14 mouse cellular contexts compared by ENCODE assay signal in the genomic region with DNA sequence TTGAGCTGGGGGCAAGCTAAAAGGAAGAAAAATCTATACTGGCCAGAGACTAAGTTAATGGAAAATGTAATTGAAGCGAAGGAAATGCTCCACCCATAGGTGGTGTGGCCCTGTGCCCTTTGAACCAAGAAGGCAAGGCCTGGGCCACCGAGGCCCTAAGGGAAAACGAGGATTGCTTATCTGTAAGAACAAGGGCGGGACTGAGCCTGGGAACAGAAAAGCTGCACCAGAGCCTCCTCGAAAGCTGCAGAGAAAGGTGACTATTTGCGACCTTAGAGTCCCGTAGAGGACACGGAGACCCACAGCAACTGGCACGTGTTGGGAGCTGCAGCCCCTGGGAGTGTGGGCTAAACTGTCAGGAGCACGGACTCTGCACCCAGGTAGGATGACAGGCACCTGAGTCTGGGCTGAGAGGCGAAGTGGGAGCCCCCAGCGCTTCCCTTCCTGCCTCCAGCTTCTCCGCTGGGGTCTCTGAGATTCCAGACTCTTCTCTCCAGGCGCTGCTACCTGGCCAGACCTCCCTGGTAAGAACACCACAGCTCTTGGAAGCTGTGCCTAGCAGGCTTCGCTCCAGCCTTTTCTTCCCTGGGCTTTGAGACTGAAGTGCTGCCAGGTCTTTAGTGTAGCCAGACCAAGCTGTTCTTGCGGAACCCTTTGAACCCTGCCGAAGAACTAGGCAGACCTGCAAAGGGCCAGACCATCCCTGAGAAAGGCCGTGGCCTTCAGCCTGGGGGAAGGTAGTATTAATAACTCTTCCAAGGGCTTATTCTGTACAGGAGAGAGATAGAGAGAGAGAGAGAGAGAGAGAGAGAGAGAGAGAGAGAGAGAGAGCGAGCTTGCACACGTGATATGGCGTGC.
A peak's percentile ranks its signal among the peaks of the same experiment; 100 is the strongest.
DNase-seq lines count a peak whose midpoint lies in the region; ATAC-seq and TF ChIP-seq lines count a peak whose summit lies in the region.
"Had no signal": no experiment of that assay in that cellular context is flagged by ENCODE, and none has a peak within 500 bp of the region (broad histone marks: within the 10 kb centered on the region; RNA-seq: fewer than 3 reads in every experiment).

No protein-coding gene starts in this region.

- peak; percentile 77 for TF ChIP-seq POLR2A in small intestine, adult 2 months (IDR thresholded peaks at IDR 0.05; ENCODE audit: low read depth, low read length)

- peaks cover 5% of the 10 kb centered on the region; the same call in 1 of the 2 replicates for H3K4me1 ChIP-seq in liver, postnatal 0 days (ENCODE audit: insufficient read depth)
- no peaks in the 10 kb centered on the region for H3K4me1 ChIP-seq in liver, embryonic 11.5 days (replicated peaks; ENCODE audit: control insufficient read depth, insufficient read depth, low read length)
- peaks cover 18% of the 10 kb centered on the region for H3K4me1 ChIP-seq in embryonic facial prominence, embryonic 13.5 days
- peaks cover 8% of the 10 kb centered on the region; the same call in 1 of the 2 replicates for H3K4me1 ChIP-seq in small intestine, adult 2 months (ENCODE audit: control insufficient read depth, insufficient read depth, insufficient read length, low read length)

- no peaks in the 10 kb centered on the region for H3K9me3 ChIP-seq in liver, postnatal 0 days (ENCODE audit: low read length)
- H3K9me3 ChIP-seq in liver, embryonic 11.5 days (ENCODE audit: control insufficient read depth, low read length), result no peaks in the 10 kb centered on the region
- H3K9me3 ChIP-seq in embryonic facial prominence, embryonic 13.5 days, result no peaks in the 10 kb centered on the region
- H3K9me3 ChIP-seq: G1E had no signal

- ATAC-seq in liver, postnatal 0 days, result peak; percentile 41; the same call in 1 of the 2 replicates
- no peak for ATAC-seq in liver, embryonic 11.5 days (replicated peaks; ENCODE audit: low FRiP score)
- ATAC-seq in embryonic facial prominence, embryonic 13.5 days (ENCODE audit: insufficient number of reproducible peaks, insufficient read depth, low FRiP score, low TSS enrichment, low read depth), result no peak

- peak overlapping the region; percentile 29; the same call in 1 of the 2 replicates for H3K4me2 ChIP-seq in liver, postnatal 0 days (ENCODE audit: low read depth, low read length)
- no peak overlapping the region for H3K4me2 ChIP-seq in liver, embryonic 11.5 days
- H3K4me2 ChIP-seq in embryonic facial prominence, embryonic 13.5 days, result no peak overlapping the region

- H3K27ac ChIP-seq in liver, postnatal 0 days (ENCODE audit: low read depth), result no peak overlapping the region
- H3K27ac ChIP-seq in liver, embryonic 11.5 days (ENCODE audit: low read depth, low read length), result no peak overlapping the region
- 0 out of 2 replicates have a peak overlapping the region, but pooled peaks have one; percentile 1 for H3K27ac ChIP-seq in embryonic facial prominence, embryonic 13.5 days
- peak overlapping the region; percentile 99 for H3K27ac ChIP-seq in small intestine, adult 2 months (ENCODE audit: insufficient read depth, low read depth, low read length)
- H3K27ac ChIP-seq: left cerebral cortex, adult 2 months had no signal

- 60% methylated on average over 21 of the region's 21 CpGs for WGBS in liver, postnatal 0 days (ENCODE audit: insufficient replicate concordance)
- 66% methylated on average over 21 of the region's 21 CpGs for WGBS in liver, embryonic 11.5 days
- WGBS in embryonic facial prominence, embryonic 13.5 days, result 64% methylated on average over 21 of the region's 21 CpGs
- 27% methylated on average over 21 of the region's 21 CpGs for WGBS in small intestine, adult 2 months

- intact Hi-C loops in heart, postnatal 10 days (cut with DNase I), result no loop called here
- intact Hi-C loops in left cerebral cortex, postnatal 36 days (cut with DNase I), result loop anchor here (5.0 kb wide), 2 partner anchors 78 to 243 kb away; a partner anchor contains a TSS

- H3K9ac ChIP-seq in liver, postnatal 0 days (replicated peaks), result no peak overlapping the region
- H3K9ac ChIP-seq in liver, embryonic 11.5 days (ENCODE audit: low read depth, low read length), result no peak overlapping the region
- no peak overlapping the region for H3K9ac ChIP-seq in embryonic facial prominence, embryonic 13.5 days

- no peak for TF ChIP-seq CTCF in liver, postnatal 0 days (IDR thresholded peaks at IDR 0.05; ENCODE audit: low read depth)
- TF ChIP-seq CTCF in small intestine, adult 2 months (IDR thresholded peaks at IDR 0.05; ENCODE audit: extremely low read depth, insufficient read length, insufficient replicate concordance, low read depth, low read length), result peak; percentile 22; the same call in 1 of the 2 replicates

- no peaks in the 10 kb centered on the region for H3K27me3 ChIP-seq in liver, postnatal 0 days (ENCODE audit: insufficient read depth, low read length)
- 0 out of 2 replicates have a peak, but pooled peaks cover 2% of the 10 kb centered on the region for H3K27me3 ChIP-seq in liver, embryonic 11.5 days (replicated peaks; ENCODE audit: control insufficient read depth, insufficient read depth, low read length)
- H3K27me3 ChIP-seq in embryonic facial prominence, embryonic 13.5 days, result no peaks in the 10 kb centered on the region
- H3K27me3 ChIP-seq in small intestine, adult 2 months (ENCODE audit: control insufficient read depth, insufficient read depth, low read length), result no peaks in the 10 kb centered on the region

- no peak overlapping the region for H3K4me3 ChIP-seq in liver, postnatal 0 days (ENCODE audit: low read depth, low read length)
- H3K4me3 ChIP-seq in liver, embryonic 11.5 days (ENCODE audit: low read depth, low read length), result no peak overlapping the region
- no peak overlapping the region for H3K4me3 ChIP-seq in embryonic facial prominence, embryonic 13.5 days
- H3K4me3 ChIP-seq in small intestine, adult 2 months (ENCODE audit: low read depth, low read length), result peak overlapping the region; percentile 88
- H3K4me3 ChIP-seq: erythroblast, embryonic 14.5 days had no signal

- peak; percentile 90 for DNase-seq in heart, adult 11 months
- no peak for DNase-seq in heart, postnatal 10 days
- no peak for DNase-seq in liver, postnatal 0 days
- no peak for DNase-seq in liver, embryonic 11.5 days (ENCODE audit: low spot score)
- no peak for DNase-seq in Muller cell, postnatal 12 days (ENCODE audit: inconsistent ontology term)
- no peak for DNase-seq in left cerebral cortex, postnatal 36 days (ENCODE audit: low spot score in 2 of 2)
- DNase-seq: B cell, adult 2 months; heart, postnatal 36 days; thymus, postnatal 36 days had no signal

- no peaks in the 10 kb centered on the region for H3K36me3 ChIP-seq in liver, postnatal 0 days (replicated peaks; ENCODE audit: insufficient read depth, low read length)
- no peaks in the 10 kb centered on the region for H3K36me3 ChIP-seq in liver, embryonic 11.5 days (ENCODE audit: control insufficient read depth, insufficient read depth, low read length)
- no peaks in the 10 kb centered on the region for H3K36me3 ChIP-seq in embryonic facial prominence, embryonic 13.5 days
- no peaks in the 10 kb centered on the region for H3K36me3 ChIP-seq in small intestine, adult 2 months (ENCODE audit: control insufficient read depth, insufficient read depth, low read length)
- H3K36me3 ChIP-seq: G1E had no signal

- no peak for TF ChIP-seq EP300 in liver, postnatal 0 days (IDR thresholded peaks at IDR 0.05; ENCODE audit: low read depth)

Comparison
In these comparisons a context has a peak if more than half of its experiments do, and no peak if none do; other contexts are left out.
1. H3K27ac ChIP-seq: peak in embryonic facial prominence, embryonic 13.5 days (single experiment) and small intestine, adult 2 months (single experiment); none in liver, postnatal 0 days (single experiment) and liver, embryonic 11.5 days (single experiment).